Mouse (Mus musculus) kidney, adult 2 months (tissue): ENCODE results near the gene Hfm1.

Experiments used
- CTCF ChIP-seq: fragments of 200-500 bp; conservative IDR thresholded peaks from 2 replicates; pipeline ENCODE4 v1.5.1; 2011; ENCODE audit warnings: low read depth, mild to moderate bottlenecking, control low read depth, low read length, moderate library complexity, mixed read lengths; ENCODE audit not compliant: insufficient read depth, insufficient read length
- POLR2A ChIP-seq: fragments of 200-500 bp; IDR thresholded peaks from one replicate; pipeline ENCODE4 v1.6.1; 2011; ENCODE audit warnings: low read depth, low read length, control low read depth

DNA sequence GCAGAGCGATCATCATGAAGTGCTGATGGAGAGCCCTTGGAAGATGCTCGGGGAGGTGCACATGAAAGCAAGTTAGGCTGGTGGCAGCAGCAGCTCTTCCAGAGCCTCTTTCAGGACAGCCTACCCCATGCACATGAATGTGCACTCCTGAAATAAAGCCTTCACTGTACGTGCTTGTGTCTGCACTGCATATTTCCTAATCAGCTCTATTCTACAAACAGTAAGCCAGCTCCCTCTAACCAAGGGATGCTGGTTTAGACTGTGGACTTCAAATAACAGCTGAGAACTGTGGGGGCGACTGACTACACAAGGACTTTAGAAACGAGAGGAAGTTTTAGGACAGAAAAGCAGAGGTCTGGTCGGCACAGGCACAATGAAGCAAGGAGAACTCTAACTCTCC is 111.5 kb downstream of the Hfm1 start:
- TF ChIP-seq CTCF (no peak), POLR2A (no peak)
